Mouse (Mus musculus) lung, adult 18-20 months (tissue): ENCODE results near the gene Gm1043.

Source experiments
- DNase-seq, 2 experiments: peaks; one replicate each; pipeline ENCODE4 v3.0.0; 2022; ENCODE audit warnings: mixed read lengths in 2 of 2

The Gm1043 gene

GRCm38 (mm10) chr5:37212938-37213708 lies 128.0 kb downstream of the Gm1043 start:
- no peak for DNase-seq

GRCm38 (mm10) chr5:37213709-37214103 lies 128.5 kb downstream of the Gm1043 start:
- DNase-seq = no peak

GRCm38 (mm10) chr5:37214614-37215013 lies 129.4 kb downstream of the Gm1043 start:
- no peak for DNase-seq

GRCm38 (mm10) chr5:37215276-37215675 lies 130.1 kb downstream of the Gm1043 start:
- no peak for DNase-seq

- no peak for DNase-seq
These were observed 134.4 kb downstream of the Gm1043 start for GRCm38 (mm10) chr5:37219615-37220014.

- DNase-seq = no peak
These were observed 135.4 kb downstream of the Gm1043 start for GRCm38 (mm10) chr5:37220575-37220974.

GRCm38 (mm10) chr5:37221563-37221962 lies 136.4 kb downstream of the Gm1043 start:
- DNase-seq = no peak

GRCm38 (mm10) chr5:37222316-37222715 lies 137.1 kb downstream of the Gm1043 start:
- DNase-seq = no peak

GRCm38 (mm10) chr5:37225708-37226107 lies 140.5 kb downstream of the Gm1043 start:
- DNase-seq = no peak

- DNase-seq = no peak
These were observed 142.9 kb downstream of the Gm1043 start for GRCm38 (mm10) chr5:37227956-37228680.

- DNase-seq = no peak
These were observed 143.7 kb downstream of the Gm1043 start for GRCm38 (mm10) chr5:37228894-37229293.

GRCm38 (mm10) chr5:37233010-37233557 lies 147.9 kb downstream of the Gm1043 start:
- DNase-seq = no peak

- DNase-seq = no peak
These were observed 153.5 kb downstream of the Gm1043 start for GRCm38 (mm10) chr5:37238654-37239053.

- no peak for DNase-seq
These were observed 155.4 kb downstream of the Gm1043 start for GRCm38 (mm10) chr5:37240550-37240949.

- no peak for DNase-seq
These were observed 156.1 kb downstream of the Gm1043 start for GRCm38 (mm10) chr5:37241224-37241623.

GRCm38 (mm10) chr5:37241651-37242151 lies 156.5 kb downstream of the Gm1043 start, which contains the start of gene Crmp1:
Crmp1 (plus strand) TSS chr5:37241940.
- no peak for DNase-seq

GRCm38 (mm10) chr5:37242360-37243168 lies 157.4 kb downstream of the Gm1043 start:
- no peak for DNase-seq

GRCm38 (mm10) chr5:37243169-37243886 lies 158.2 kb downstream of the Gm1043 start:
- peak in 1 of 2 experiments; percentile 26 for DNase-seq

- no peak for DNase-seq
These were observed 159.0 kb downstream of the Gm1043 start for GRCm38 (mm10) chr5:37244161-37244560.

- no peak for DNase-seq
These were observed 159.6 kb downstream of the Gm1043 start for GRCm38 (mm10) chr5:37244666-37245242.

GRCm38 (mm10) chr5:37245651-37246050 lies 160.5 kb downstream of the Gm1043 start:
- peak in 1 of 2 experiments; percentile 5 for DNase-seq
